Mouse (Mus musculus) intestine, postnatal 0 days (tissue): ENCODE data around the gene Ranbp9. TPM values are rescaled to one million over a fixed set of nuclear protein-coding genes. Genes with fewer than 3 reads are reported as not detected.

Experiments
- ATAC-seq: fragments of 200-750 bp; cut with Nextera tagmentation; 2 replicates; pipeline ENCODE4 v1.8.0; 2017; ENCODE audit warnings: mild to moderate bottlenecking, moderate TSS enrichment, moderate library complexity
- H3K27ac ChIP-seq: fragments of 300-500 bp; sonication (generic); 2 replicates; pipeline ENCODE4 v1.5.1; 2014; ENCODE audit warnings: mild to moderate bottlenecking, low read depth, low read length, moderate library complexity
- H3K27me3 ChIP-seq: fragments of 300-500 bp; sonication (generic); replicated peaks from 2 replicates; pipeline ENCODE4 v1.6.1; 2014; ENCODE audit warnings: low read length, mixed read lengths; ENCODE audit not compliant: control insufficient read depth, insufficient read depth
- H3K36me3 ChIP-seq: fragments of 300-500 bp; sonication (generic); 2 replicates; pipeline ENCODE4 v1.6.1; 2014; ENCODE audit warnings: mild to moderate bottlenecking, moderate library complexity; ENCODE audit not compliant: control insufficient read depth, insufficient read depth
- H3K4me1 ChIP-seq: fragments of 300-500 bp; sonication (generic); replicated peaks from 2 replicates; pipeline ENCODE4 v1.6.1; 2014; ENCODE audit warnings: antibody characterized with exemption, low read length, mixed read lengths; ENCODE audit not compliant: control insufficient read depth, insufficient read depth
- H3K4me2 ChIP-seq: fragments of 300-500 bp; sonication (generic); replicated peaks from 2 replicates; pipeline ENCODE4 v1.6.1; 2014; ENCODE audit warnings: low read depth, mild to moderate bottlenecking, moderate library complexity
- H3K4me3 ChIP-seq: fragments of 300-500 bp; sonication (generic); 2 replicates; pipeline ENCODE4 v1.5.1; 2014; ENCODE audit warnings: low read depth, low read length
- H3K9ac ChIP-seq: fragments of 300-500 bp; sonication (generic); 2 replicates; pipeline ENCODE4 v1.6.1; 2014; ENCODE audit warnings: mild to moderate bottlenecking, low read depth, low read length
- H3K9me3 ChIP-seq: fragments of 300-500 bp; sonication (generic); 2 replicates; pipeline ENCODE4 v1.6.1; 2016; ENCODE audit warnings: mixed run types; ENCODE audit not compliant: control insufficient read depth
- CTCF ChIP-seq: sonication (generic); IDR thresholded peaks from 2 replicates; pipeline ENCODE4 v1.5.1; 2016; ENCODE audit warnings: low read depth, mild to moderate bottlenecking, control low read depth, antibody characterized with exemption, moderate library complexity
- WGBS: fragments of 180-500 bp; shearing (Covaris S2); extraction: QIAGEN DNeasy Blood & Tissue Kit; methylation state at CpG from one replicate; pipeline ENCODE4 v1.1.7; 2014; 5-methylcytosine and 5-hydroxymethylcytosine counted together
- polyA plus RNA-seq: library from polyadenylated mRNA; unstranded; fragments of >200 nt; fragmentation: Nextera tagmentation; extraction: Ambion mirVana; gene quantifications from 2 replicates; pipeline ENCODE4 v1.2.1, GENCODE M21; 2015

The Ranbp9 gene
- polyA plus RNA-seq, 1 experiment from 2014 or later = 7.2 TPM

DNA sequence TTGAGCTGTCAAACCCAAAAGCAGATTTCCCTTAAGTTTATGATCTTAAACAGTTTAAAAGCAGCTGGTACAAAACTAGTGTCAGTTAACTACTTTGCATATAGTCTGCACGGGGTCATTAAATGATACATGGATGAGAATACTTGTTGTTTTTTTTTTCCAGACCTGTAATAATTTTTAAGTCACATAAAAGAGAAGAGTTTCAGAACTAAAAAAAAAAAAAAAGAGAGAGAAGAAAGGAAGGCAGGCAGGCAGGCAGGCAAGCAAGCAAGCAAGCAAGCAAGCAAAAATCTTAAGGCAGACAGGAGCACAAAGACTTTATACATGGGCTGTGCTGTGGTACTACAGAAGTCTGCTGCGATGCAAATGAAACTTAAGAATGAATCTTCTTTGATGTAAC is 47.7 kb downstream of the Ranbp9 start:
- Histone ChIP-seq H3K4me3 (no peak overlapping the region), H3K36me3 (peaks cover 10% of the 10 kb centered on the region; the same call in 1 of the 2 replicates), H3K27ac (no peak overlapping the region), H3K9me3 (no peaks in the 10 kb centered on the region), H3K9ac (no peak overlapping the region), H3K4me2 (no peak overlapping the region), H3K27me3 (no peaks in the 10 kb centered on the region), H3K4me1 (no peaks in the 10 kb centered on the region)
- 85% methylated on average over 2 of the region's 2 CpGs for WGBS
- TF ChIP-seq CTCF = no peak
- no peak for ATAC-seq

DNA sequence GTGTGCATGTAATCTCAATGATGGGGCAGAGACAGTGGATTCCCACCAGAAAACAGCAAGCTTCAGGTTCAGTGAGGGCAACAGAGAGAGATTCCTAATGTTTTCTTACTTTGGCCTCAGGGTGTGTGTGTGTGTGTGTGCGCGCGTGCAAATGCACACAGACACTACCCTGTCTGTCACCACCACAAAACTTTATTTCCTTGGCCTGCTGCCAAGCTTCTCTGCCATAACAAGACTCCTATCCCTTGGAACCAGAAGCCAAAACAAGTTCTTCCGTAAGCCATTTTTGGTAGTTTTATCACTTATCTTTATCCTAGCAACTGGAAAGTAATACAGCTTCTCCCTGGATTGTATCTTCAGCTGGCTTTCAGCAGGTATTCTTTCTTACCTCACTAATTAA is 52.6 kb downstream of the Ranbp9 start:
- no peak overlapping the region for H3K4me3 ChIP-seq
- no peak for TF ChIP-seq CTCF
- no peaks in the 10 kb centered on the region for H3K9me3 ChIP-seq
- 70% methylated on average over 4 of the region's 4 CpGs for WGBS
- no peaks in the 10 kb centered on the region for H3K4me1 ChIP-seq
- no peak overlapping the region for H3K27ac ChIP-seq
- no peak for ATAC-seq
- no peak overlapping the region for H3K9ac ChIP-seq
- no peak overlapping the region for H3K4me2 ChIP-seq
- no peaks in the 10 kb centered on the region for H3K27me3 ChIP-seq
- peaks cover 21% of the 10 kb centered on the region; the same call in 1 of the 2 replicates for H3K36me3 ChIP-seq

DNA sequence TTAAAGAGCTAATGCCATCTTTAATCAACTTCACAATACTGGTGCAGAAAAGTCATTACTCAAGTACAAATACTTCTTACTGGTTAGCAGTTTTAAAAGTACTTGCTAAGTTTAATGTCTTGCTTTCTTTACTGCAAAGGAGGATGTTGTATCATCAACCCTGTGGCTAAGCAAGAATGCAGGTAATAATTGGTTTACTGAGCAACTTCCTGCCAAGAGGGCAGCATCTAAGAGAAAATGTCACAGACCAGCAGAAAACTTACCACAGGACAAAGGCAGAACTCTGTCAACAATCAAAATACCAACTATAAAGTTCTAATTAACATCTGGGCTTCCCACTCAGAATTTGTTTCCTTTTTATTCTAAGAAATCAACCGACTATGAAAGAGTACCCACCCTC is 65.8 kb downstream of the Ranbp9 start:
- Histone ChIP-seq H3K27ac (no peak overlapping the region), H3K4me1 (no peaks in the 10 kb centered on the region), H3K9ac (no peak overlapping the region), H3K9me3 (no peaks in the 10 kb centered on the region), H3K4me2 (no peak overlapping the region), H3K4me3 (no peak overlapping the region), H3K36me3 (peaks cover 59% of the 10 kb centered on the region), H3K27me3 (no peaks in the 10 kb centered on the region)
- WGBS = 91% methylated on average over 1 of the region's 1 CpGs
- ATAC-seq = no peak
- no peak for TF ChIP-seq CTCF

DNA sequence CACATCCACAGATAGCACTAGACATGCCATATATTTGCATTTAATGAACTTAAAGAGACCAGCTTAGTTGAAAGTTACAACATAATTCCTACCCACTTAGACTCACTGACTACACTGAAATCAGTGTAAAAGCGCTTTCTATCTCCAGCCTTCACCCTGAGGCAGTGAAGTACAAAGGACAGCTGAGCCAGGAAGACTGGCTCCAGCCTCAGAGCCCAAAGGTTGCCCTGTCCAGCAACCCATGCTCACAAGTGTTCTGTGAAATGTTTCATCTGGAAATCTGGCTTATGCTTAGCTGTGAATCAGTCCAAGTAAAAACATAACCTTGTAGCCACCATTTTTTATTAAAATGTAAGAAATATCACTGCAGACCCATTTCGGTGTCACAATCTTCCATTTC is 67.5 kb downstream of the Ranbp9 start:
- 98% methylated on average over 2 of the region's 2 CpGs for WGBS
- H3K9ac ChIP-seq = no peak overlapping the region
- H3K36me3 ChIP-seq = peaks cover 52% of the 10 kb centered on the region
- no peak overlapping the region for H3K27ac ChIP-seq
- H3K4me3 ChIP-seq = no peak overlapping the region
- H3K4me2 ChIP-seq = no peak overlapping the region
- no peaks in the 10 kb centered on the region for H3K9me3 ChIP-seq
- no peaks in the 10 kb centered on the region for H3K4me1 ChIP-seq
- TF ChIP-seq CTCF = no peak
- H3K27me3 ChIP-seq = no peaks in the 10 kb centered on the region
- no peak for ATAC-seq

DNA sequence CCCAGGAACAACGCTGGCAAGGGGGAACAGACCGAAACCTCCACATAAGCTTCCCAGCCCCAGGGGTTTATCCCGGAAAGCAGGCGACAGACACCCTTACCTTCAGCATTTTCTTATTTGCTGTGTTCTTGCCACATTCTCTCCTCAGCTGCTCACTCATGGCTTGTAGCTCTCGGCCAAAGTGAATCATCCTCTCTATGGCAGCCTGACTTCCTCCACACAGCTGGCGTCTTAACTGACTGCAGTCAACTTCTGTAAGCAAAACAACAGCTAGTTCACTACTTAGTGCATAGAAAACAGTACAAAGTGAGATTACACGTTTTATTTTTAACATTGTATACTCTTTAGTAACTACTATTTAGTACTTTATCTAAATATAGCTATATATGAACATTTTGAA is 68.8 kb downstream of the Ranbp9 start:
- no peak overlapping the region for H3K4me3 ChIP-seq
- H3K9me3 ChIP-seq = no peaks in the 10 kb centered on the region
- H3K9ac ChIP-seq = no peak overlapping the region
- ATAC-seq = no peak
- TF ChIP-seq CTCF = no peak
- 84% methylated on average over 7 of the region's 7 CpGs for WGBS
- H3K4me2 ChIP-seq = no peak overlapping the region
- no peaks in the 10 kb centered on the region for H3K27me3 ChIP-seq
- H3K36me3 ChIP-seq = peaks cover 57% of the 10 kb centered on the region
- H3K4me1 ChIP-seq = no peaks in the 10 kb centered on the region
- H3K27ac ChIP-seq = no peak overlapping the region

DNA sequence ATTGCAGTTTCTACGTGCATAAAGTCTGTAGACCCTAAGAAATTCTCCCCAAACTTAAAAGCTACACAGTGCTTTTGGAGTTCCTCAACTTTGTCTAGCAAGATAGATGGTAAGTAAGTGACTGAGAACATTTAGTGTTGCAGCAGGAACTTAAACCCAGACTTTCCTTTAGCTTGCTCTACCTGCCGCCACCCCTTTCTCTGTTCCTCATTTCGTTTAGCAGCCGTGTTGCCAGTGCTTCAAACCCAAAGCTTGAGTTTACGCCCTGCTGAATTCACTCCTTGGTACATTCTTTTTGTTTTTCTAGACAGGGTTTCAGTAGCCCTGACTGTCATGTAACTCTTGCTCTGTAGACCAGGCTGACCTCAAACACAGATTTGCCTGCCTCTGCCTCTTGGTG is 81.5 kb downstream of the Ranbp9 start:
- TF ChIP-seq CTCF = no peak
- H3K4me1 ChIP-seq = no peaks in the 10 kb centered on the region
- H3K9ac ChIP-seq = no peak overlapping the region
- 85% methylated on average over 5 of the region's 5 CpGs for WGBS
- H3K4me3 ChIP-seq = 0 out of 2 replicates have a peak overlapping the region, but pooled peaks have one; percentile 71
- H3K4me2 ChIP-seq = peak overlapping the region; percentile 80; the same call in 1 of the 2 replicates
- no peak for ATAC-seq
- no peaks in the 10 kb centered on the region for H3K9me3 ChIP-seq
- no peaks in the 10 kb centered on the region for H3K27me3 ChIP-seq
- H3K36me3 ChIP-seq = peaks cover 34% of the 10 kb centered on the region
- H3K27ac ChIP-seq = no peak overlapping the region
